Mouse (Mus musculus) ES-CJ7 (cell line): Measurements from ENCODE around the gene Smim15.

Experiments used
- DNase-seq: peaks from one replicate; pipeline ENCODE4 v3.0.0; 2011; ENCODE audit warnings: low read depth, low spot score

Gene Smim15

DNA sequence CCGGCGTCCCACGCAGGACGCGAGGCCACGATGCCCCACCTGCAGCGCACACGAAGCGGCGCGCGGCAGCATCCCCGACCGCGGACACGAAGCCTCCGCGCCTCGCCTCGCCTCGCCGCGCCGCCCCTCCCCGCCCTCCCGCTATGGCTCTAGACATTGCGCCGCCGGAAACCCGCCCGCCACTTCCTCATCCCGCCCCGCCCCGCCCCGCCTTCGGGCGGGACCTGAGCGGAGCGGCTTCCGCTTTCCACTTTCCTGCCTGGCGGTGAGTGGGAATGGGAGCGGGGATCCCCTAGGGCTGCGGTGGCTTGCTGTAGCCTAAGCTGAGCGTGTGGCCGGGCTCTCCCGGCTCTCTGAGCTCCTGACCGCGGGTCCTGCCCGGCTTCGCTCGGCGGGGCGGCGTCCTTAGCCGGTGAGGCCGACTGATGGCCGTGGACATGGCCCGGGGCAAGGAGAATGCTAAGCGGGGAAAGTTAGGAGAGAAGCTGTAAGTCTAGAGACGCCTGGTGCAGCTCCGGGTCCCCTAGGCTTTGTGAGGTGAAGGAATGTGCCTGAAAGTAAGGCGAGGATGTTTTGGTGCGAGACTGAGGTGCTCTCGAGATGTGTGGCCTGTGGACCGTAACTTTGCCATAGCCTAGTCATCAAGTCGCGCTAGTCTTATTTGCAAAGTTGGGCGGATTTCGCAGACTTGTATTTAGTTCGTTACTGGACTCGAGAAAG is at the start of gene Smim15:
Gene Smim15, plus strand, starts transcription at position 225 of the 720 bp plus-strand sequence.
- DNase-seq = peak; percentile 74

DNA sequence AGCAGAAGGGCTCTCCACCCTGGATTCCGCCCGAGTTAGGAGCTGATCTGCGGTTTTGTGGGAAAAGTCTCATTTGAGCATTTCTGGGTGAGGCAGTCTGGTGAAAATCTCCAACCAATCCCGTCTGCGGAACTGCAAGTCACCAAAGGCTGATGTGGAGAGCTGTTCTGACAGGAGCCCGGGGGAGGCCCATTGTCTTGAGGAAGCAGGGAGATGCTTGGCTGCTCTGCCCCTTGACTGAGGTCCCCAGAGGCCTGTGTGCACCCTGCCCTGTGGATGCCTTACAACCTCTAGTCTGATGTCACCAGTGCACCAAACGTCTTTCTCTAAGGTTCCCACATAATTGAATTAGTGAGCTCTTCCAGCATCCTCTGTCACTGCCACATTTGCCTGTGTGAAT is 49.0 kb upstream of the Smim15 start:
- DNase-seq = no peak

DNA sequence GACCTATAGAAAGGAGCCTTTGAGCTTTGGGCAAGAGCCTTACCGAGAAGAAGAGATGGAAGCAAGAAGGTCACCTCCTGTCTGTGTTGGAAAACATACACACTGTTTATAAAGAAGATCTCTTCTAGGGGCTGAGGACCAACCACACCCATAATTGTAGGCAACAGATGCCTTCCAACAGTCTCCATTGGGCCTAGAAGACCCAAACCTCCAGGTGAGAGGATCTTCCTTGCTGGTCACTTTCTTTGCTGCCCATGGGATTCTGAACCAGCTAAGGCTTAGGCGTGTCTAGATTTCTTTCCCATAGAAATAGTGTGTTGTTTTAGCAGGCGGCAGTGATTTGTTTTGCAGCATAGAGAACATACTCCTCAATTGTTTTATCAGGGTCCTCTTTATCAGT is 47.9 kb upstream of the Smim15 start:
- no peak for DNase-seq

DNA sequence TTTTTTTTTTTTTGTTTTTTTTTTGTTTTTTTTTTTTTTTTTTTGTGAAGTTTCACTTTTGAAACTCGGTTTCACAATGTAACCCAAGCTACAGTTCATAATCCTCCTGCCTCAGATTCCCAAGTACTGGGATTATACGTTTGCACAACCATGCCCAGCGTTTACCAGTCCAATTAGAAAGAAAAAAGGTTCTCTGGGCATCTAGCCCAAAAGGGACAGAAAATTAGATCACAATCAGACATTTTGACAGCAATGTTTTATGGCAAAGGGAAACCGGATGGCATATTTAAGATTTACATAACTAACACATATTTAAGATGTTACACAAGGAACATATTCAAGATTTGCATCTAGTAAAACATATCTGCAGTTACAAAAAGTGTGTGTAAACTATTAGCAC is 36.4 kb upstream of the Smim15 start:
- no peak for DNase-seq

DNA sequence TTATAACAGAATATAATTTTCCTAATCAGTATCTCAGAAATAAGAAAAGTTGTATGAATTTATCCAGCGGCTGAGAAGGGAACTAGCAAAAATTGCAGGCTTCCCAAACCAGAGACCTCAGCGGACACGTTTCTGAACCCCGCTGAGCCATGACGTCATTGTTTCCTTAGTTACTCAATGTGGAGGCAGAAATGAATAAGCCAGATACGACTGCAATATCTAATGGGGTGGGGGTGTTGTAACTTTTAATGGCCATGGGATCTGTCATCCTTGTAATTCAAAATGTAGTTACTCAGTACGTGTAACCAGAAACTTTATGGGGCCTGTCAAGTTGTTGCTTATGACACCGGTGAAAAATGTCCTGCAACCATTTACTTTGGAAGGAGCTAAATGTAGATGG is 31.1 kb upstream of the Smim15 start:
- no peak for DNase-seq

DNA sequence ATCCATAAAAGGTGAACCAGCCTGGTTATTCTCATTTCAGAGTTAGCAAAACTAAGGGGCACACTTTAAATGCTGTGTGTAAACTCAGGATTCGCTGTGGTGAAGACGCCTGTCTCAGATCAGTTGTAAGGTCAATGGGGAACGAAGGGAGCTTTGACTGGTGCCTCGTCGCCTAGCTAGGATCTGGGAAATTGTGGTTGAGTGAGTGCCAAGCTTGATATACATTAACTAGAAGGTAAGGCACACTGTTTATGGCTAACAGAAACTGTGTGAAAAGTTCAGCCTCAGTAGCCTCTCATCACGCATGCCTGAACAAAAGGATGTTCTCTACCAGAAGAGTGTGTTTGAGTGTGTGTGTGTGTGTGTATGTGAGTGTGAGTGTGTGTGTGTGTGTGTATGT is 30.4 kb upstream of the Smim15 start:
- no peak for DNase-seq

DNA sequence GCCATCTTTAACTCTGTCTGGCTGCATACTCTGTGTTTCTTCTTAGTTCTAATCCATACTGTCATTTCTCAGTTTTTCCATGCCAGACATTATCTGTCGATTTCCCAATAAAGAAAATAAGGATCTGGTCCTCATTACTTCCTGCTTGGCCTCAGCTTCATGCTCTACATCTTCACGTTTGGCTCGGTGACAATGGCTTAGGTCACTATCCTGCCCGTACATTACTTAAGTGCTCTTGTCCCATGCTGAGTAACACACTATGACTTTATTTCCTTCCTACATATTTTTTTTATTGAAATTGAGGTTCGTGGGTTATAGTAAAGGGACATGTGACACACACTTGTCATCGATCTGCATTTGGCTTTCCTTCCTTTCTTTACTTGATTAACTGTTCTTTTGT is 29.1 kb upstream of the Smim15 start:
- no peak for DNase-seq

DNA sequence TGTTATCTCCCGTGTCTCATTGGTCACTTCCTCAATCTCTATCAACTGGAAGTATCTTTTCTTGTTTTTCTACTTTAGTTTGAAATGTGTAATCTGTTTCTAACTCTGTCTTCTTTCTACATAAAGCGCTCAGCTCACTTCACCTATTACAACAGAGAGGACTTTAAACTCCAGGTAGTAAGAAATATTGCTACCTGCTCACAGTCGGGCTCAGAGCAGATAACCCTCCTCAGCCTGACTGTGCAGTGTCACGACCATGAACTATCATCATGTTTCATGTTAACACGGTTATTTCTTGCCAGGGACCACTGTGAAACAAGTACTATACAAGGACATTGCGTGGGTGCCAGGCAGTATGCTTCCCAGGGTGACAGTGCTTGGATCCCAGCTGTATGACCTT is 26.9 kb upstream of the Smim15 start:
- DNase-seq = no peak

DNA sequence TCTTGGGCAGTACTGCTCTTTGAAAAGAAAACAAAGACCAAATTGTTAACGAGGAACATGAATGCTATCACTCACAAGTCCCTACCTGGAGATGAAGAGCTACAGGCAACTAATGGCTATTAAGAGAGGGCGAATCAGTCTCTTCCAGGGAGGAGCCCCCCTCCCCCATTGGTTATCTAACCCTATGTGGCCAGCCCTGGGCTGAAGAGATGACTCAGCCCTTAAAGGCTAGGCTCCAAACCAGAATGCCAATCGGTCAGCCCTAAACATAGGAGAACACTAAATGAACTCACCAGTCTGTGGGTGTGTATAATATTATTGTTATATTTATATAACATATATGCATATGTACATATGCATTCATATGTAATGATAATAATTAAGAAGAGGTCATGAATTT is 18.4 kb upstream of the Smim15 start:
- no peak for DNase-seq

DNA sequence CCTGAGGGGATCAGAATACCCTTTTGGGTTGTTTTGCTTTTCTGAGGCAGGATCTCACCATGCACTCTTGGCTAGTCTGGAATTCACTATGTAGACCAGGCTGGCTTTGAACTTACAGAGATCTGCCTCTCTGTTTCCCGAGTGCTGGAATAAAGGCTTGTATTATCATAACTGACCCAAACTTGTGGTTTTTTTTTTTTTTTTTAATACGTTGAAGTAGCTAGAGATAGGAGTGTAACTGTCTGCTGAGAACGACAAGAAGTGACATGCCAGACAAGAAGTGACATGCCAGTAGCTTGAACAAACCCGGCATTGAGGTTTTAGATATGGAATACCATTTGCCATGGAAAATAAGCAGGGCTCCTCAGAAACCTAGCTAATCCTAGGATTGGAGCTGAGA is 11.5 kb upstream of the Smim15 start:
- no peak for DNase-seq

DNA sequence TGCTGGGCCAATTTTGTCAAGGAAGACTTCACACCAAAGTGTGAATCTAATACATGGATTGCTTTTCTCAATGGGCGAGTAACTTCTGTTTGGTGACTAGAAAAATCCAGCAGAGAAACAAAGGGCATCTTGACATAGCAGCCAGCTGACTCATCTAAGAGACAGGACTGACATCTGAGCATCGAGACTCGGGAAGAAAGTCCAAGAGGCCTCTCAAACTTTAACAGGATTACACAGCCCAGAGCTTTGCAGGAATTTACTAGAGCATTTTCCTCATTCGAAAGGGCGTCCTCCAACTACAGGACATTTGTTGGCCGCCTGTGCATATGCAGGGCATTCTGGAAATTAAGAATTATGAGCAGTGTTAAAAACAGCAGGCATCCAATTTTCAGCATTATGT is 4.9 kb upstream of the Smim15 start:
- DNase-seq = no peak

DNA sequence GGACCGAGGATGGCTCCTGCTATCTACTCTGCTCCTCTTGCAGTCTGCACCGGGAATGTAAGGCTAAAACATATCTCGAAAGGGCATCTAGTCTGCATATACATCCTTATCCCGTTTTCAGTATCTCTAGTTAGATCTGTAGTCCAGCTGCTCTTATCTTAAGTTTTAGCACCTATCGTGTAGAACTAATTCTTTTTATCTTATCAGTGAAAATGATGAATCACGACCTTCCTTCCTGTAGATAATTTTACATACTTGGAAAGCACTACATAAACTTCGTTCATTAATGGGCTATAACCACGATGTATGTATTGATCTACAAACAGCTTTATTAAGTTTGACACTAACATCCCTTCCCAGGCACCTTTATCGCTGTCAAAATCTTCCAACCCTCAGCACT is 4.3 kb upstream of the Smim15 start:
- DNase-seq = no peak

DNA sequence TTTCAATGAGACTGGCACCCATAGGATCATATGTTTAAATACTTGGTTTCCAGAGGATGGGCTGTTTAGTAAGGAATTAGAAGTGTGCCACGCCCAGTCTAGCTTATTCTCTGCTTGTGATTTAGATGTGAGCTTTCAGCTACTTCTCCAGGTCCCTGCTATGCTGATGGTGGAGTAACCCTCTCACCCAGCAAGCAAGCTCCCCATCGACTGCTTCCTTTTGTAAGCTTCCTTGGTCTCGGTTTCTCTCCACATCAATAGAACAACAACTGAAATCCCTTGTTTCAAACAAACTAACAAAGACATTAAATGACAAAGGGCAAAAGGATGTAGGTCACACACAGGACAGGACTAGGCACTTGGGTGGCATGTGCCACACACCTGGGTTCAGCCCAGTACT is 3.8 kb upstream of the Smim15 start:
- peak; percentile 20 for DNase-seq

DNA sequence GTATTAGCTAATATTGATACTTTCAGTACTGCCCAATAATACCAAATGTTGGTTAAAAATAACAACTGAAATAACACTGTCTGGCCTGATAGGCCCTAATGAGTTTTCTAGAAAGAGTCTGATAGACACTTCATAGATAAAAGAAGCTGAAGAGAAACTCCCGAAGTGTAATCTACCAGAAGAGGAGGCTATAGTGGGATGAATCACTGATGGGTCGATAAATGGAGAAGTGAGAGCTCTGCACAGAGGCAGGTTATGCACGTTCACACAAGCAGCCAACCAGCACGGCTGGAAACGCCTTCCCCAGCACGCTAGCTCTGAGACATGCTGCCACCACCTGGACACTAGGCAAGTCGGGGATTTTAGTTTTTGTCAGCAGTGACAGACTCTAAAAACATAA is 2.9 kb upstream of the Smim15 start:
- peak; percentile 62 for DNase-seq

DNA sequence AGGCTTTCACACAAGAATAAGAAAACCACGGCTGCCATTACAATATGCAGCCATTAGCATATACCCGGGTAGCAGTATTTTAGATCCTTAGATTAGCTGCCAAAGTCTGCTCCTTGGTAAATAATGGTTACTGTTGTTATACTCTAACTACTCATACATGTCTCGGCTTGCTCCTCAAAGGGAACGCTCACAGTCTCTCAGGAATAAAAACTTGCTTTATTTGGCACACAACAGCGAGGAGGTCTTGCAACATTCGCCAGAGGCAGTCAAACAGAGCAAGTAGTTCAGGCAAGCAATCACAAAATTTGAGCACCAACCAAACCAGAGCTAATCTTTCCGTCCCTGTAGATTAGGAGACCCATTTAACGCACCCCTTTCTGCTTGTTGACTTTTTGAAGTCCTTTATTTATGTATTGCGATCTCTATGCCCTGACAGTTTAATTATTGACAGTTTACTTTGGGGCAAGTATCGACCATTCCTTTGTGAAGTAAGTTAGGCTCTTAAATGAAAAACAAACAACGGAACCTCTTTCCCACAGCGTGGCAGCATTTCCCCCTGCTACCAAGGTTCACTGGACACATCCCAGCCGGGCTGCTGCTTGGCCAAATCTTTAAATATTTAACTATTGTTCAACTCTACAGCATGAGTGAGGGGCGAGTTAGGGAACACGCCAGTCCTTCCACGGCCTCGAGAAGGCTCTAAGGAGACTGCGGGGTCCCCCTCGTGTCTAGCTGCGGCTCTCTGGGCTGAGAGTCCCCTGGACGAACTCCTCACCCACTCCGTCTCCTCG is 620 bp upstream of the Smim15 start:
- peak; percentile 10 for DNase-seq

DNA sequence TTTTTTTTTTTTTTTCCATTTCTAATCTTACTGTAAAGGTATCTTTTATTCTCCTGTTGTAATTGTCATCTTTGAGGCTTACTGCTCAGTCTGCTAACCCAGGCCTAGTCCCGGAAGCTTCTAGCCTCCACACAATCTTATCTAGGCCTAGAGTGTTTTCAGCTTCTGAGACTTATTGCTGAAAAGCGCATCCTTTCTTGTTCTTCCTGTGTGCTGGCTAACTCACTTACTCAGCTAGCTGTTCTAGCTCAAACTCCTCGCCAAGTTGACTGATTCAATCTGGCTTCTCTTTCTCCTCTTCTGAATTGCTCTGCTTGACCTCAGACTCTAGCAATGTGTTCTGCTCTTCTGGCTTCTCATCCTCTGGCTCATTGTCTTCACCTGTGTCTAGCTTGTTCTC is 1.4 kb downstream of the Smim15 start:
- DNase-seq = no peak

DNA sequence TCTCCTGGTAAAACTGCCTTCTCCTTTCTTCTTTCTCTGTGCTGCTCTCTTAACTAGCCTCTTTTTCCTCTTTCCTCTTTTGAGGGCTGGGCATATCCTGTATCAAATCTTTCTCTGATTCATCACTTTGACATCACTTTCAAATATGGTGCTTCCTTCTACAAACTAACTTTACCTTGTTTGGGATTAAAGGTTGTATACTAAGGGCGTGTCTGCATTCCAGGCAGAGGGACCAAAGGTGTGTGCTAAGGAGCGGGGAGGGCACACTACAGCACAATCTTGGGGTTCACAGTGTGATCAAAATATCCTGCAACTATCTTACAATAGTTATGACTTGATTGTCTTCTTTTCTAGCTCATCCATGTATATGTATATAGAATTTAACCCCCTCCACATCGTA is 1.8 kb downstream of the Smim15 start:
- DNase-seq = no peak

DNA sequence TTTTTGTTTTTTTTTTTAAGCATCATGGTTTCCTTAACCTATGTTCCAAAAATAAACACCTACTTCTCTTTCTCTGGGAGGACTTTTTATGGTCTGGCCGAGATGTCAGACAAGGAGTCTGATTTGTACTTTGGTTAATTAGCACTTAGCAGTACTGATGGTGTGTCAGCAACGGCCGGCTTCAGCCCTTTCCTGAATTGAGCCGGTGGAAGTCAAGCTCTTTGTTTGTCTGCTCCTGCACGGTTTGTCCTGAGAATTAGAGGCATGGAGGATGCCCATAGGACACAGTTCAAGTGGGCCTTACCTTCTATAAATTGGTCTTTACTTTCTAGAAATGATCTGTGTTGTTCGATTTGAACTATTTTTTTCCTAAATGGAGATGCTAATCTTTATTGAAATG is 2.6 kb downstream of the Smim15 start:
- DNase-seq = no peak

DNA sequence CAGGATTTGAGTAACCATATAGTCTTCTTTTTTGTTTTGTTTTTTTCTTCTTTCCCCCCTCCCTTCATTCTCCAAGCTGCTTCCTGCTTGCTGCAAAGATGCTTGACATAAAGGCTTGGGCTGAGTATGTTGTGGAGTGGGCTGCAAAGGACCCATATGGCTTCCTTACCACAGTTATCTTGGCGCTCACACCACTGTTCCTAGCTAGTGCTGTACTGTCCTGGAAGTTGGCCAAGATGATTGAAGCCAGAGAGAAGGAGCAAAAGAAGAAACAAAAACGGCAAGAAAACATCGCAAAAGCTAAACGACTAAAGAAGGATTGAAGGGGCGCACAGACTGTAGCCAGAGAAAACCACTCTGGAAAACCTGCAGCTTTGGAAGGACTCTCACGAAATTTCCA is 3.1 kb downstream of the Smim15 start:
- DNase-seq = no peak

DNA sequence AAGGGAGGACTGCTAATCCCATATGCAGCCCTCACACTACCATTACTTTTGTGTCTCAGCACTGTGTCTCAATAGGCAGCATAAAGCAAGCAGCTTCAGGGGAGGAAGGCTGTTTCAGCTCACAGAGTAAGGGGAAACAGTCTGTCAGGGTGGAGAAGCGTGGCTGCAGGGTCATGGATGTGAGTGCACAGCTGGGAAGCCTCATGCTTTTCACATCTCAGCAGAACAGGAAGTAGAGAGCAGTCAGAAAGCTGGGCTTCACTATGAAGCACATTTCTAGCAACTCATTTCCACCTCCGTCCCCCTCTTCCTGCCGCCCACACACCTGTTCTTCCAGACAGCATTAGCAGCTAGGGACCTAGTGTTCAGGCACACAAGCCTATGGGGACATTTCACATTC is 12.7 kb downstream of the Smim15 start:
- no peak for DNase-seq

DNA sequence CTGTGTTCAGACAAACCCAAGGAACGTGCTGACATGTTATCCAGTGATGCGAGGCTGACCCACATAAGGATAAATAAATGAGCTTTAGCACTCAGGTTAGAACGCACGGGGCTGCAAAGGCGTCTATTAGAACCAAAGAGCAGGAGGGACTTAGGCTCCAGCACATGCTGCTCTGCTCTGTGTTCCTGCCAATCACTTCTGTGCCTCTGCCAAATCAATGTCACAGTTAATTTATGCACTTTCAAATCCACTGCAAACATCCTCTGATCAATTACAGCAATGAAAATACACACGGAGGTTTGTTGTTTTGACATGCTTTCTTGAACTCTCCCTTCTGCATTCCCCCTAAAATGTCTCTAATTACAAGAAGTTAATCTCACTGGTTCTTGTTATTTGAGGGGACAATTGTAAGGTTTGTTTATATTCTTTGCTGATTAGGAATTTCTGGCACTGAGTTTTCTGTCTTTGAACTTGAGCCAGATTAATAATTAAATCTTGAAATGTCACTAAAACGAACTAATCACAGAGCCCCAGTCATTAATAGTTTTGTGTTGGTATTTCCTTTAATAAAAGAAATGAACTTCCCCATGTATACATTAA is 16.1 kb downstream of the Smim15 start:
- DNase-seq = no peak

DNA sequence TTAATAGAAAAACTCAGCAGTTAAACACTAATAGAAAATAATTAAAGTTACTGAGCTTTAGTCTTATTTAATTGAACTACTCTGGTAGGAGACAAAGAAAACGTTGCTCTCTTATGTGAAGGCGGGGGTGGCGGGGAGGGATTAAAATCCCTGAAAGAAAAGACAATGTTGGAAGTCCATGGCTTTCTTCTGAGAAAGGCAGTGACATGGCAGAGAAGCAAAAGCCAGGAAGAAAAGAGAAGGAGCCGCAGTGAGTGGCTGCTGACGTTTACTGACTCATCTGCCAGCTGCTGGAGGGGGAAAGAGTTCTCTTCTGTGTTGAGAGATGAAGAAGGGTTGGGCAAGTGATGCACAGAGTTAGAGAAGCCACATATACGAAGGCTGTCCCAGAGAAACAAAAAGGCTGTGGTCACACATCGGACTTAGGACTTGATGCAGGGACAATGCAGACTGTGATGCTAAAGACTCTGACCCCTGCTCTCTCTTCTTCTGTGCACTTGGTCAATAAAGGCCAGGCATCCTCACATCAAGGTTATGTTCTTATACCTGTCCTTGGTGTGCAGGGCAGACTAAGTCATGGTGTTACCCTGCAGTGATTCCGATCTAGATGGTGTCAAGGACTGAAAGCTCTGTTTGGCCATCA is 16.8 kb downstream of the Smim15 start:
- DNase-seq = no peak

DNA sequence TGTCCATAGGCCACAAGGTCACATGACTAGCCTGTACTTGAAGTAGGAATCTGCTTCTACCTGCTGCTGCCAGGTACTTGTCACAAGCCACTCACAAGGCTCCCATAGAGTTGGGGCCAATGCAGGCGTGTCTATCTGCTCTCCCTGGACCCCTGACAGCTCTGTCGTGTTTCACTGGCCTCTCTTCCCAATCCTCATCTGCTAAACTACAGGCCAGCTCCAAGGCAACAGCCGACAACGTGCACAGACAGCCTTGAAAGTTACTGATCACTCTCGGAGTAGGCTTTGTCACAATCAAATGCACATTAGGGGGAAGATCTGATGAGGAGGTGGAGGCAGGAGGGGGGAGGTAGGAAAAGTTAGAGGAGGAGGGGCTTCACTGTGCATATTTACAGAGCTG is 18.7 kb downstream of the Smim15 start:
- DNase-seq = no peak
